Mouse (Mus musculus): ENCODE measurements around the gene Gm20661. TPM values are rescaled to one million over a fixed set of nuclear protein-coding genes. Genes with fewer than 3 reads are reported as not detected.
"Not testable (repeated sequence)": the region's sequence is repeated elsewhere in the genome, so short reads cannot be mapped to it uniquely, and the experiment has no call there.

The Gm20661 gene
- total and polyA plus RNA-seq, 3 experiments = 0.35 to 0.85 TPM; not detected in 1

DNA sequence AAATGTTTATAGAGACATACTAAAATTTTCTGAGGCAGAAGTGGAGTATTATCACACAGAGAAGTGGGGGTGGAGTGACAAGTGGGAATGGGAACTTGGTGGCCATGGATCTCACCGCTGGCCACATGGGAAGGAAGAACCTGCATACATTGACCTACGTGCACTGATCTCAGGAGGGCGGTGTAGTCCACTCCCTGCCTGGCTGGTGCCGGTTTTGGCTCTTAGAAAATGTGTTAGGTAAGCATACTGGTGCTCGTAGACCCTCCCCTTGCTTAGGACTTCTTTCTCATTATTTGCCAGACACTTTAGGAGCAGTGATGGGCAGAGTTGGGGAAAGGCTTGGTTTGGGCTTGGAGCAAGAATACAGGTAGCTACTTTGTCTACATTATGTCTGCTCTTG is 25.2 kb downstream of the Gm20661 start:
- H3K27me3 ChIP-seq (ENCODE audit: control insufficient read depth in 1 of 2, insufficient read depth in 2 of 2, low read length in 2 of 2) = no peaks in the 10 kb centered on the region
- no peak for TF ChIP-seq HCFC1 (IDR thresholded peaks at IDR 0.05; ENCODE audit: low read depth, low read length)
- TF ChIP-seq MAZ (IDR thresholded peaks at IDR 0.05; ENCODE audit: low read depth, low read length) = no peak
- no peak for TF ChIP-seq USF1 (IDR thresholded peaks at IDR 0.05; ENCODE audit: low read depth, low read length)
- TF ChIP-seq POLR2AphosphoS2 (IDR thresholded peaks at IDR 0.05; ENCODE audit: low read length) = no peak
- TF ChIP-seq ZC3H11A (IDR thresholded peaks at IDR 0.05; ENCODE audit: low read depth, low read length) = no peak
- no peak for TF ChIP-seq CHD2 (IDR thresholded peaks at IDR 0.05; ENCODE audit: low read length)
- no peak for TF ChIP-seq UBTF (IDR thresholded peaks at IDR 0.05; ENCODE audit: borderline replicate concordance, insufficient read depth, low read depth, low read length)
- TF ChIP-seq ZKSCAN1 (IDR thresholded peaks at IDR 0.05; ENCODE audit: low read depth, low read length) = no peak
- TF ChIP-seq CHD1 (IDR thresholded peaks at IDR 0.05; ENCODE audit: low read depth, low read length) = no peak
- TF ChIP-seq ETS1 (IDR thresholded peaks at IDR 0.05; ENCODE audit: low read depth, low read length) = no peak
- no peak overlapping the region for H3K4me3 ChIP-seq (ENCODE audit: control insufficient read depth in 1 of 2, insufficient read depth in 1 of 2, low read depth in 2 of 2, low read length in 2 of 2)
- peaks cover 12 to 13% of the 10 kb centered on the region in 2 experiments for H3K4me1 ChIP-seq (ENCODE audit: control insufficient read depth in 1 of 2, insufficient read depth in 2 of 2, low read length in 2 of 2)
- no peaks in the 10 kb centered on the region for H3K9me3 ChIP-seq (replicated peaks; ENCODE audit: insufficient read depth, low read length)
- H3K36me3 ChIP-seq (ENCODE audit: control insufficient read depth in 1 of 2, insufficient read depth in 2 of 2, low read length in 2 of 2) = peaks cover 6 to 21% of the 10 kb centered on the region in 2 experiments
- H3K79me2 ChIP-seq (ENCODE audit: control insufficient read depth, insufficient read depth, low read length, poor library complexity) = peaks cover 54% of the 10 kb centered on the region
- no peak for DNase-seq (ENCODE audit: low read depth, low spot score)
- no peak overlapping the region for H3K27ac ChIP-seq (ENCODE audit: control insufficient read depth, low read depth, low read length)
- no peak overlapping the region for H3K9ac ChIP-seq (ENCODE audit: control insufficient read depth, low read depth, low read length, poor library complexity, severe bottlenecking)

DNA sequence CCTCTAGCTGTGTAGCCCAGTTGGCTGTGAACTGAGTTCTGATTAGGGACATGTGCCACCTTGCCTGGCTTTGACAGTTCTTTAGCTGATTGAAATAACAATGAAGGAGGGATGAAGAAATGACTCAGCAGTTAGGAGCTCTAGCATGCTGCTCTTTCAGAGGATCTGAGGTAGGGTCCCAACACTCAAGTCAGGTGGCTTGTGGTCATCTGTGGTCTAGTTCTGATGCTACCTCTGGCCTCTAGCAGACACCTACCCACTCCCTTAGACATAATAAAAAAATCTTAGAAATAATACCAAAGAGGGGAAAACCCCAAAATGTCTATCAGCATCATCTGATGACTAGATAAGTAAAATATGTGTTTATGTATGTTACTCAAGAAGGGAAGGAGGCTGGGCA is 27.5 kb downstream of the Gm20661 start:
- peaks cover 9 to 10% of the 10 kb centered on the region in 2 experiments for H3K36me3 ChIP-seq (ENCODE audit: control insufficient read depth in 1 of 2, insufficient read depth in 2 of 2, low read length in 2 of 2)
- no peak overlapping the region for H3K4me3 ChIP-seq (ENCODE audit: control insufficient read depth in 1 of 2, insufficient read depth in 1 of 2, low read depth in 2 of 2, low read length in 2 of 2)
- H3K9ac ChIP-seq (ENCODE audit: control insufficient read depth, low read depth, low read length, poor library complexity, severe bottlenecking) = no peak overlapping the region

DNA sequence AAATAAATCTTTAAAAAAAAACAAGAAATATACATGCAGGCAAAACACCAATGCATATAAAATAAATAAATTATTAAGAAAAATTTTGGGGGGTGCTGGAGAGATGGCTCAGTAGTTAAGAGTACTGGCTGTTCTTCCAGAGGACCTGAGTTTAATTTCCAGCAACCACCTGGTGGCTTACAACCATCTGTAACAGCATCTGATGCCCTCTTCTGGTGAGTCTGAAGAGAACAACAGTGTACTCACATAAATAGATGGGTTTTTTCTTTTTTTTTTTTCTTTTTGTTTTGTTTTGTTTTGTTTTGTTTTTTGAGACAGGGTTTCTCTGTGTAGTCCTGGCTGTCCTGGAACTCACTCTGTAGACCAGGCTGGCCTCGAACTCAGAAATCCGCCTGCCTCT is 30.7 kb downstream of the Gm20661 start:
- H3K27me3 ChIP-seq (ENCODE audit: control insufficient read depth in 1 of 2, insufficient read depth in 2 of 2, low read length in 2 of 2); H3K9ac ChIP-seq (ENCODE audit: control insufficient read depth, low read depth, low read length, poor library complexity, severe bottlenecking); H3K9me3 ChIP-seq (replicated peaks; ENCODE audit: insufficient read depth, low read length); H3K4me1 ChIP-seq (ENCODE audit: control insufficient read depth in 1 of 2, insufficient read depth in 2 of 2, low read length in 2 of 2); H3K4me3 ChIP-seq (ENCODE audit: control insufficient read depth in 1 of 2, insufficient read depth in 1 of 2, low read depth in 2 of 2, low read length in 2 of 2); H3K36me3 ChIP-seq (ENCODE audit: control insufficient read depth in 1 of 2, insufficient read depth in 2 of 2, low read length in 2 of 2); H3K27ac ChIP-seq (ENCODE audit: control insufficient read depth, low read depth, low read length): not testable (repeated sequence)
- TF ChIP-seq SMC3 (IDR thresholded peaks at IDR 0.05; ENCODE audit: low read depth, low read length) (peak; percentile 51), ZNF384 (IDR thresholded peaks at IDR 0.05; ENCODE audit: low read depth, low read length) (peak; percentile 58), RAD21 (IDR thresholded peaks at IDR 0.05; ENCODE audit: low read depth, low read length) (peak; percentile 34), CTCF (IDR thresholded peaks at IDR 0.05 in 2 of 3, conservative IDR thresholded peaks at IDR 0.05 in 1 of 3; ENCODE audit: control insufficient read depth in 1 of 3, insufficient read depth in 1 of 3, low read depth in 2 of 3, low read length in 3 of 3, poor library complexity in 1 of 3, severe bottlenecking in 1 of 3) (peak in 2 of 3 experiments; percentile 22 to 52; a peak in 3 of 6 replicates)
- DNase-seq (ENCODE audit: low read depth, low spot score) = peak; percentile 47
- H3K79me2 ChIP-seq (ENCODE audit: control insufficient read depth, insufficient read depth, low read length, poor library complexity) = peaks cover 20% of the 10 kb centered on the region

More for the DNA sequence above, 27.5 kb downstream of the Gm20661 start:
- Histone ChIP-seq H3K4me1 (ENCODE audit: control insufficient read depth in 1 of 2, insufficient read depth in 2 of 2, low read length in 2 of 2) (peaks cover 4 to 6% of the 10 kb centered on the region in 2 experiments; a peak in 3 of 4 replicates), H3K79me2 (ENCODE audit: control insufficient read depth, insufficient read depth, low read length, poor library complexity) (peaks cover 33% of the 10 kb centered on the region), H3K9me3 (replicated peaks; ENCODE audit: insufficient read depth, low read length) (no peaks in the 10 kb centered on the region), H3K27me3 (ENCODE audit: control insufficient read depth in 1 of 2, insufficient read depth in 2 of 2, low read length in 2 of 2) (no peaks in the 10 kb centered on the region), H3K27ac (ENCODE audit: control insufficient read depth, low read depth, low read length) (no peak overlapping the region)
- DNase-seq (ENCODE audit: low read depth, low spot score) = peak; percentile 28
- no peak for TF ChIP-seq MAZ (IDR thresholded peaks at IDR 0.05; ENCODE audit: low read depth, low read length)
- TF ChIP-seq MXI1 (IDR thresholded peaks at IDR 0.05; ENCODE audit: low read depth, low read length) = peak; percentile 81

Data from MEL (cell line).